Mouse (Mus musculus) intestine, embryonic 15.5 days (tissue): ENCODE results near the gene Fbxl16. TPM values are rescaled to one million over a fixed set of nuclear protein-coding genes. Genes with fewer than 3 reads are reported as not detected.

Experiments used
- ATAC-seq: fragments of 200-750 bp; cut with Nextera tagmentation; 2 replicates; pipeline ENCODE4 v1.8.0; 2017; ENCODE audit warnings: moderate TSS enrichment, moderate library complexity
- H3K27ac ChIP-seq: fragments of 300-500 bp; sonication (generic); 2 replicates; pipeline ENCODE4 v1.5.1; 2015; ENCODE audit warnings: mild to moderate bottlenecking, inconsistent platforms
- H3K27me3 ChIP-seq: fragments of 300-500 bp; sonication (generic); replicated peaks from 2 replicates; pipeline ENCODE4 v1.6.1; 2015; ENCODE audit warnings: inconsistent platforms
- H3K36me3 ChIP-seq: fragments of 300-500 bp; sonication (generic); 2 replicates; pipeline ENCODE4 v1.6.1; 2015; ENCODE audit warnings: inconsistent platforms
- H3K4me1 ChIP-seq: fragments of 300-500 bp; sonication (generic); replicated peaks from 2 replicates; pipeline ENCODE4 v1.6.1; 2015; ENCODE audit warnings: inconsistent platforms
- H3K4me2 ChIP-seq: fragments of 300-500 bp; sonication (generic); replicated peaks from 2 replicates; pipeline ENCODE4 v1.6.1; 2015; ENCODE audit warnings: mild to moderate bottlenecking, inconsistent platforms
- H3K4me3 ChIP-seq: fragments of 300-500 bp; sonication (generic); replicated peaks from 2 replicates; pipeline ENCODE4 v1.5.1; 2015; ENCODE audit warnings: inconsistent platforms
- H3K9ac ChIP-seq: fragments of 300-500 bp; sonication (generic); 2 replicates; pipeline ENCODE4 v1.6.1; 2015; ENCODE audit warnings: inconsistent platforms
- H3K9me3 ChIP-seq: fragments of 300-500 bp; sonication (generic); 2 replicates; pipeline ENCODE4 v1.6.1; 2016; ENCODE audit warnings: inconsistent platforms
- WGBS: fragments of 180-500 bp; shearing (Covaris S2); methylation state at CpG from one replicate; pipeline ENCODE4 v1.1.7; 2015; 5-methylcytosine and 5-hydroxymethylcytosine counted together
- polyA plus RNA-seq: library from polyadenylated mRNA; unstranded; fragments of >200 nt; fragmentation: Nextera tagmentation; extraction: Ambion mirVana; gene quantifications from 2 replicates; pipeline ENCODE4 v1.2.1, GENCODE M21; 2015

Fbxl16 gene
- polyA plus RNA-seq, 1 experiment from 2014 or later: 3.1 TPM

DNA sequence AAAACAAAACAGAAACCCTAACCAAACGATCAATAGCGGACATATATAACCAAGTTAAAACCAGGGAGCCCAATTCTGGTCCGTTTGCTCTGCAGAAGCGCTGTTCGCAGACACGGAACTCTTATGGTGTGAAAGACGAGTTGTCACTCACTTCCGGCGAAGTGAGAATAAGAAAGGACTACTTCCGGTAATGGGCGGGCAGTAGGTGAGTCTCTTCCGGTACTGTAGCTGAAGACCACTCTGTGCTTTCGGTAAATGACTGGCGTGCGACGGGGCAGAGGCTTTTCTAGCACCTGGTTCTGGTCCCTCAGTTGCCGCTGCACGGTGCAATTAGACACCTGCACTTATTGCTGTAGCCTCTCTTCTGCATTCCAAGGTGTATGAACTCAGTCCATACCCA, 14.6 kb downstream of the Fbxl16 start, which contains the start of gene Wdr24:
Gene Wdr24 (plus strand): TSS at position 176 of the 400 bp plus-strand sequence.
- H3K4me1 ChIP-seq: peaks cover 28% of the 10 kb centered on the region
- peak; percentile 71 for ATAC-seq
- no peaks in the 10 kb centered on the region for H3K9me3 ChIP-seq
- peak within 1 kb of the TSS; percentile 61 for H3K4me3 ChIP-seq
- H3K4me2 ChIP-seq: peak within 1 kb of the TSS; percentile 86
- H3K36me3 ChIP-seq: peaks cover 5% of the 10 kb centered on the region; the same call in 1 of the 2 replicates
- H3K9ac ChIP-seq: peak within 1 kb of the TSS; percentile 59
- peak within 1 kb of the TSS; percentile 57; the same call in 1 of the 2 replicates for H3K27ac ChIP-seq
- H3K27me3 ChIP-seq: peaks cover 20% of the 10 kb centered on the region
- WGBS: under 1% methylated on average over 18 of the region's 18 CpGs

DNA sequence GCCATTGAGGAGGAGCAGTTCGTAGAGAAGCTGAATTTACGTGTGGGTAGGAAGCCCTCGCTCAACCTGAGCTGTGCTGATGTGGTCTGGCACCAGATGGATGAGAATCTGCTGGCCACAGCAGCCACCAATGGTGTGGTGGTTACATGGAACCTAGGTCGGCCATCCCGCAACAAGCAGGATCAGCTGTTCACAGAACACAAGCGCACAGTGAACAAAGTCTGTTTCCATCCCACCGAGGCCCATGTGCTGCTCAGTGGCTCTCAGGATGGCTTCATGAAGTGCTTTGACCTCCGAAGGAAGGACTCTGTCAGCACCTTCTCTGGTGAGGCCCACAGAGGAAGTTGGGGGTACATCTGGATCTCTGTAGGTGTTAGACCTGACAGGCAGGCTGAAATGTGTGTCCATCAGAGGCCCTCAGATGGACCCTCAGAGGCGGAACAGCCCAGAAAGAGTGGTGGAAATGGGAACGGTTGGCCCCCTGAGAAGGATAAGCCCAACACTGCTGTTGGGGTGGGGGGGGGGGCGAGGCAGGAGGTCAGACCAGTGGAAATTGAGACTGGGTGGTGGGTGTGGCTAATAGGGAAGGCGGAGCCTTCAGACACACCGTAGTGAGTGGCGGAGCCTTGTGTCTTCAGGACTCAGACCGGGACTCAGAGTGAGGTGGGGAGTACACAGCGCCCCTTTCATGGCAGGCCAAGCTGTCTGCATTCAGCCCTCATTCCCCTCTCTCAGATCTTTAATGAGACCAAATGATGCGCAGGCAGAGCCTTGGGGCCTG, 15.7 kb downstream of the Fbxl16 start:
- Histone ChIP-seq H3K9ac (peak overlapping the region; percentile 59), H3K4me2 (peak overlapping the region; percentile 86), H3K4me3 (peak overlapping the region; percentile 61), H3K36me3 (peaks cover 5% of the 10 kb centered on the region; the same call in 1 of the 2 replicates), H3K27ac (no peak overlapping the region), H3K4me1 (peaks cover 28% of the 10 kb centered on the region), H3K9me3 (no peaks in the 10 kb centered on the region), H3K27me3 (peaks cover 9% of the 10 kb centered on the region)
- WGBS: 68% methylated on average over 17 of the region's 17 CpGs
- ATAC-seq: no peak

DNA sequence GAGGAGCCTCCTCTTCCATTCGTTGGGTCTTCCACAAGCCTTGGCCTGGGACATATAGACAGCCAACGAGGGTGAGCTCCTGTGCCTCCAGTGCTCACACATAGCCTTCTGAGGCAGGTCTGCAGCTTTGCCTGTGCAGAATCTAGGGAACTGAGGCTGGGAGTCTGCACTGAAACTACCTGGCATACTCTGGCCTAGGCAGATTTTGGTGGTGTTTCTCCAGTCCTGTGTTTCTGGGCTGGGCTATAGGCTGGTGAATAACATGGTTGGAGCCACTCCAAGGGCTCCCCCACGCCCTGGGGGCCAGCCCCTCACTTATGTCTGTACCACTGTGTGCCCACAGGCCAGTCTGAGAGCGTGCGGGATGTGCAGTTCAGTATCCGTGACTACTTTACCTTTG, 16.4 kb downstream of the Fbxl16 start:
- H3K4me2 ChIP-seq: peak overlapping the region; percentile 86; the same call in 1 of the 2 replicates
- ATAC-seq: no peak
- WGBS: 86% methylated on average over 6 of the region's 6 CpGs

DNA sequence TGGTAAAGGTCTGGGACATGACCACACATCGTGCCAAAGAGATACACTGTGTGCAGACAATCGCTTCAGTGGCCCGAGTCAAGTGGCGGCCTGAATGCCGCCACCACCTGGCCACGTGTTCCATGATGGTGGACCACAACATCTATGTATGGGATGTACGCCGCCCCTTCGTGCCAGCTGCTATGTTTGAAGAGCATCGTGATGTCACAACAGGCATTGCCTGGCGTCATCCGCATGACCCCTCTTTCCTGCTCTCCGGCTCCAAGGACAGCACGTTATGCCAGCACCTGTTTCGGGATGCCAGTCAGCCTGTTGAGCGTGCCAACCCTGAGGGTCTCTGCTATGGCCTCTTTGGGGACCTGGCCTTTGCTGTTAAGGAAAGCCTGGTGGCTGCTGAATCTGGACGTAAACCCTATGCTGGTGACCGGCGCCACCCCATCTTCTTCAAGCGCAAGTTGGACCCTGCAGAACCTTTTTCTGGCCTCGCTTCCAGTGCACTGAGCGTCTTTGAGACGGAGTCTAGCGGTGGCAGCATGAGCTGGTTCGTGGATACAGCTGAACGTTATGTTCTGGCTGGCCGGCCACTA, 17.2 kb downstream of the Fbxl16 start:
- 94% methylated on average over 27 of the region's 27 CpGs for WGBS
- Histone ChIP-seq H3K9ac (no peak overlapping the region), H3K36me3 (peaks cover 13% of the 10 kb centered on the region), H3K4me3 (no peak overlapping the region), H3K27me3 (no peaks in the 10 kb centered on the region), H3K4me2 (no peak overlapping the region), H3K27ac (no peak overlapping the region), H3K4me1 (peaks cover 43% of the 10 kb centered on the region), H3K9me3 (no peaks in the 10 kb centered on the region)
- ATAC-seq: no peak

More for the DNA sequence above, 16.4 kb downstream of the Fbxl16 start:
- Histone ChIP-seq H3K36me3 (peaks cover 5% of the 10 kb centered on the region; the same call in 1 of the 2 replicates), H3K27ac (no peak overlapping the region), H3K4me1 (peaks cover 35% of the 10 kb centered on the region), H3K4me3 (no peak overlapping the region; the same call in 1 of the 2 replicates), H3K9me3 (no peaks in the 10 kb centered on the region), H3K27me3 (peaks cover 2% of the 10 kb centered on the region), H3K9ac (no peak overlapping the region)

DNA sequence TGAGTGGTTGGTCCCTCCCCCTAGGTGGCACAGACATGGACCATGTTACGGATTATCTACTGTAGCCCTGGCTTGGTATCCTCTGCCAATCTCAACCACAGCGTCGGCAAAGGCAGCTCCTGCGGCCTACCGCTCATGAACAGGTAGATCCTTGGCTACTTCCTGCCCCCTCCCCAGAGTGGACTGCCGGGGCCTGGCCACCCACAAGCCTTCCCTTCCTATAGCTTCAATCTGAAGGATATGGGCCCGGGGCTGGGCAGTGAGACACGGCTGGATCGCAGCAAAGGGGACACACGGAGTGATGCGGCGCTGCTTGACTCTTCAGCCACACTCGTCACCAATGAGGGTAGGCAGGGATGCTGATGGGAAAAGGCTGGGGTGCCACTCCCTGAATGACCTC, 18.1 kb downstream of the Fbxl16 start:
- WGBS: 94% methylated on average over 13 of the region's 13 CpGs
- no peak overlapping the region for H3K27ac ChIP-seq
- H3K27me3 ChIP-seq: no peaks in the 10 kb centered on the region
- H3K4me3 ChIP-seq: no peak overlapping the region
- H3K4me2 ChIP-seq: no peak overlapping the region
- no peak overlapping the region for H3K9ac ChIP-seq
- H3K4me1 ChIP-seq: peaks cover 52% of the 10 kb centered on the region
- H3K9me3 ChIP-seq: no peaks in the 10 kb centered on the region
- peaks cover 19% of the 10 kb centered on the region for H3K36me3 ChIP-seq
- ATAC-seq: no peak

DNA sequence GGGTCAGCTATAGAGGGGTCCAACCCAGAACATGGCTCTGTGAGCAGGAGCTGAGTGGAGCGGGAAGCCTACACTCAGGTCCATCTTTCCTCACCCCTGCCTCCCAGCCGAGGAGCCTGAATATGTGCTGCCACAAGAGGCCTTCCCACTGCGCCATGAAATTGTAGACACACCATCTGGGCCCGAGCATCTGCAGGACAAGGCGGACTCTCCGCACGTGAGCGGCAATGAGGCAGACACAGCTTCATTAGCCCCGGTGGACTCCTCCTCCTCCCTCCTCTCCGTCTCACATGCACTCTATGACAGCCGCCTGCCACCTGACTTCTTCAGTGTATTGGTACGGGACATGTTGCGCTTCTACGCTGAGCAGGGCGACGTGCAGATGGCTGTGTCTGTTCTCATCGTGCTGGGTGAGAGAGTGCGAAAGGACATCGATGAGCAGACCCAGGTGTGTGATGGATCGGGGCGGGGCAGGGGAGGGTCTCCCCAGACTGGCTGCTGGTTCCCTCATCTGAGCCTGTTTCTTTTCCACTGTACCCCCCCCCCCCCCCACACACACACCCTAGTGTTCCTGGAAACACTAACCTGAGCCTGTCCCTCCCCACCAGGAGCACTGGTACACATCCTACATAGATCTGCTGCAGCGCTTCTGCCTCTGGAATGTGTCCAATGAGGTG, 18.8 kb downstream of the Fbxl16 start:
- Histone ChIP-seq H3K27me3 (no peaks in the 10 kb centered on the region), H3K36me3 (peaks cover 19% of the 10 kb centered on the region), H3K4me1 (peaks cover 53% of the 10 kb centered on the region), H3K27ac (no peak overlapping the region), H3K4me3 (no peak overlapping the region), H3K4me2 (0 out of 2 replicates have a peak overlapping the region, but pooled peaks have one; percentile 91), H3K9me3 (no peaks in the 10 kb centered on the region), H3K9ac (no peak overlapping the region)
- ATAC-seq: no peak
- WGBS: 88% methylated on average over 22 of the region's 22 CpGs

DNA sequence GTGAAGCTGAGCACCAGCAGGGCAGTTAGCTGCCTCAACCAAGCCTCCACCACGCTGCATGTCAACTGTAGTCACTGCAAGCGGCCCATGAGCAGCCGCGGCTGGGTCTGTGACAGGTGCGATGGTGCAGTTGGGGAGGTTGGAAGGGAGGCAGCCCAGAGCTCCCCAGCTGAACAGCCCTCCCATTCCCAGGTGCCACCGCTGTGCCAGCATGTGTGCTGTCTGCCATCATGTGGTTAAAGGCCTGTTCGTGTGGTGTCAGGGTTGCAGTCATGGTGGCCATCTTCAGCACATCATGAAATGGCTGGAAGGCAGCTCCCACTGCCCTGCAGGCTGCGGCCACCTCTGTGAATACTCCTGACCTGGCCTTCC, 19.3 kb downstream of the Fbxl16 start:
- Histone ChIP-seq H3K4me1 (peaks cover 53% of the 10 kb centered on the region), H3K9ac (peak overlapping the region; percentile 64), H3K9me3 (no peaks in the 10 kb centered on the region), H3K36me3 (peaks cover 19% of the 10 kb centered on the region), H3K27me3 (no peaks in the 10 kb centered on the region), H3K4me2 (peak overlapping the region; percentile 91), H3K4me3 (peak overlapping the region; percentile 57), H3K27ac (peak overlapping the region; percentile 90; the same call in 1 of the 2 replicates)
- no peak for ATAC-seq
- WGBS: 82% methylated on average over 8 of the region's 8 CpGs

DNA sequence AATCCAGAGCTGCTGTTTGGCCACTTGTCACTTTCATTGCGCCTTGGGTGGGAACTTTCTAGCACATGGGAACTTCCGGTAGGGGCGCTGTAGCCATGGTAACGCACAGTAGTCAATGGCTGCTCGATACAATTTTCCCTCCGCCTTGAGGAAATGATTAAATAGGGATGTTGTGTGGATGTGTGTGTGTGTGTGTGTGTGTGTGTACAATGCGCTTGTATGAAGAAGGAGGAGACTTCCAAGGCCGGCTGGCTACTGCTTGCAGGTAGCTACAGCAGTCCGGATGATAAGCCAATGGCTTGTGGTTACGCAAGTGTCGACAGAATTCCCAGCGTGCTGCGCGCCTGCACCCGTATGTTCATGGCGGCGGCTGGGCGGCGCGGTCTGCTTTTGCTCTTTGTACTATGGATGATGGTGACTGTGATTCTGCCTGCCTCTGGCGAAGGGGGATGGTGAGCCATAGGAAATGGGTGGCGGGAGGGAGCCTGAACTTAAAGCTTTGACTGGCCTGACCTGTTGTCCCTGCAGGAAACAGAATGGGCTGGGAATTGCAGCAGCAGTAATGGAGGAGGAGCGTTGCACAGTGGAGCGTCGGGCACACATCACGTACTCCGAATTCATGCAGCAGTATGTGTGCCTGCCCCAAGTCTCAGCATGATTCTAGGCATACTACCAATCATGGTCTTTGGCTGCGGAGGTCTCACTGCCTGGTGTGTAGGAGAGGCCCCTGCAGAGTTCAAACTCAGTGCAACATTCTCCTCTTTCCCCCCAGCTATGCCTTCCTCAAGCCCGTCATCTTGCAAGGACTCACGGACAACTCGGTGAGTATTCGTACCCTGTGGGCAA, 20.1 kb downstream of the Fbxl16 start, which contains the start of gene Jmjd8:
Gene Jmjd8 (plus strand): TSS at position 156 of the 846 bp plus-strand sequence.
- peak; percentile 37; the same call in 1 of the 2 replicates for ATAC-seq
- no peaks in the 10 kb centered on the region for H3K9me3 ChIP-seq
- no peaks in the 10 kb centered on the region for H3K27me3 ChIP-seq
- peak within 1 kb of the TSS; percentile 57 for H3K4me3 ChIP-seq
- under 1% methylated on average over 32 of the region's 32 CpGs for WGBS
- H3K9ac ChIP-seq: peak within 1 kb of the TSS; percentile 64
- peaks cover 19% of the 10 kb centered on the region for H3K36me3 ChIP-seq
- peaks cover 53% of the 10 kb centered on the region for H3K4me1 ChIP-seq
- H3K27ac ChIP-seq: peak within 1 kb of the TSS; percentile 90
- peak within 1 kb of the TSS; percentile 91 for H3K4me2 ChIP-seq

DNA sequence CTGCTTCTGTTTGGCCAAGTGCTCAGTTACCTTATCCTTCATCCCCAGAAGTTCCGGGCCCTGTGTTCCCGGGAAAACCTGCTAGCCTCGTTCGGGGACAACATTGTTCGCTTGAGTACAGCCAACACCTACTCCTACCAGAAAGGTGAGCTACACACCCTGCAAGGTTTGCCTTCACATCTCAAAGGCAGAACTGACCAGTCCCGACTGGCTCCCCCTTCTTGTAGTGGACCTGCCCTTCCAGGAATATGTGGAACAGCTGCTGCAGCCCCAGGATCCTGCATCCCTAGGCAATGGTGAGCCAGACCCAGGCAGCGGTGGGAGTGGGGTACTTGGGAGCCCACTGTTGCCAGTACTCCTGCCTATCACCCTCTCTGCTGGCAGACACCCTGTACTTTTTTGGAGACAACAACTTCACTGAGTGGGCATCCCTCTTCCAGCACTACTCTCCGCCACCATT, 20.7 kb downstream of the Fbxl16 start:
- Histone ChIP-seq H3K27ac (peak overlapping the region; percentile 90), H3K4me2 (peak overlapping the region; percentile 91), H3K36me3 (peaks cover 19% of the 10 kb centered on the region), H3K4me3 (peak overlapping the region; percentile 57), H3K4me1 (peaks cover 53% of the 10 kb centered on the region), H3K9ac (peak overlapping the region; percentile 64), H3K27me3 (no peaks in the 10 kb centered on the region), H3K9me3 (no peaks in the 10 kb centered on the region)
- no peak for ATAC-seq
- WGBS: 32% methylated on average over 8 of the region's 8 CpGs

DNA sequence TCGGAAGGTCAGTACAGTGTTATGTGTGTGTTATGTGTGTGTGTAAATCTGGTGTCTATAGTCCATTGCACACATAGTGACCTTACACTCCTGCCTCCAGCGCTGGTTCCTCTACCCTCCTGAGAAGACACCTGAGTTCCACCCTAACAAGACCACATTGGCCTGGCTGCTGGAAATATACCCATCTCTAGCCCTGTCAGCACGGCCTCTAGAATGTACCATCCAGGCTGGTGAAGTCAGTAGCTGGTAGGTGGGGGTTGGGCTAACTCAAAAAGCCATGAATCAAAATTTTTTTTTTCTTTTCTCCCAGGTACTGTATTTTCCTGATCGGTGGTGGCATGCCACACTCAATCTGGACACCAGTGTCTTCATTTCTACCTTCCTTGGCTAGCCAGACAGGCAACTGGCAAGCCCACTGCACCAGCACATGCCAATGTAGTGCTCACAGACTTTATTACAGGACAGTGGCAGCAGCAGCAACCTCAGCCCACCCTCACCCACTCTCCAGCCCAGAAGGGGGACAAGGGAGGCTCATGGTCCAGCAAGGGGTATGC, 21.4 kb downstream of the Fbxl16 start:
- no peak for ATAC-seq
- H3K36me3 ChIP-seq: peaks cover 19% of the 10 kb centered on the region
- H3K4me1 ChIP-seq: peaks cover 53% of the 10 kb centered on the region
- H3K4me3 ChIP-seq: no peak overlapping the region; the same call in 1 of the 2 replicates
- peak overlapping the region; percentile 5; the same call in 1 of the 2 replicates for H3K27ac ChIP-seq
- WGBS: 77% methylated on average over 4 of the region's 4 CpGs
- H3K4me2 ChIP-seq: peak overlapping the region; percentile 91
- 0 out of 2 replicates have a peak overlapping the region, but pooled peaks have one; percentile 10 for H3K9ac ChIP-seq
- no peaks in the 10 kb centered on the region for H3K27me3 ChIP-seq
- H3K9me3 ChIP-seq: no peaks in the 10 kb centered on the region
